Mouse (Mus musculus): ENCODE data around the gene Nabp2.

Gene Nabp2

GRCm38 (mm10) chr10:128411211-128412054 is at the start of gene Nabp2, which contains the start of gene Rnf41:
TSS of gene Nabp2 (minus strand) at chr10:128411492.
TSS of gene Rnf41 (plus strand) at chr10:128411657.
- DNase-seq (ENCODE audit: low read depth, low spot score), result peak; percentile 99

GRCm38 (mm10) chr10:128460270-128460630 is 49.0 kb upstream of the Nabp2 start:
- DNase-seq (ENCODE audit: low read depth, low spot score), result peak; percentile 38

- no peak for DNase-seq (ENCODE audit: low read depth, low spot score)
Observed at GRCm38 (mm10) chr10:128459409-128460269, 48.3 kb upstream of the Nabp2 start.

- no peak for DNase-seq (ENCODE audit: low read depth, low spot score)
Observed at GRCm38 (mm10) chr10:128458719-128459408, 47.6 kb upstream of the Nabp2 start, which contains the start of gene Smarcc2. TSS of gene Smarcc2 (plus strand) at chr10:128459248.

DNA sequence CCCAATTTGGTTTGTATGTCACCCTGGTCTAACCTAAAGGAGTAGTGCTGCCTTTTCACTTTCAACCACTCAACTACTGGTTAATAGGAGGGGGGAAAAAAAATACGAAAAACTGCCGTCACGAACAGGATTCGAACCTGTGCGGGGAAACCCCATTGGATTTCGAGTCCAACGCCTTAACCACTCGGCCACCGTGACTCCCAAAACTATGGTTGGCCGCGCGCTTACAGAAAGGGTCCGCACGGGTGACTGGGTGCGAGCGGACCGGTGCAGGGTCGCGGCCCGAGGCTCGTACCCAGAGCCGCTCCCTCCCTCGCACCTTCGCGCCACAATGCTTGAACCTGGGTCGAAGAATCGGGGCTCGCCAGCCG is 47.0 kb upstream of the Nabp2 start:
- DNase-seq (ENCODE audit: low read depth, low spot score), result peak; percentile 85

GRCm38 (mm10) chr10:128457676-128458075 is 46.4 kb upstream of the Nabp2 start:
- no peak for DNase-seq (ENCODE audit: low read depth, low spot score)

- peak; percentile 89 for DNase-seq (ENCODE audit: low read depth, low spot score)
Observed at GRCm38 (mm10) chr10:128455280-128455679, 44.0 kb upstream of the Nabp2 start.

GRCm38 (mm10) chr10:128454471-128454870 is 43.2 kb upstream of the Nabp2 start:
- no peak for DNase-seq (ENCODE audit: low read depth, low spot score)

GRCm38 (mm10) chr10:128451014-128451413 is 39.7 kb upstream of the Nabp2 start:
- no peak for DNase-seq (ENCODE audit: low read depth, low spot score)

DNA sequence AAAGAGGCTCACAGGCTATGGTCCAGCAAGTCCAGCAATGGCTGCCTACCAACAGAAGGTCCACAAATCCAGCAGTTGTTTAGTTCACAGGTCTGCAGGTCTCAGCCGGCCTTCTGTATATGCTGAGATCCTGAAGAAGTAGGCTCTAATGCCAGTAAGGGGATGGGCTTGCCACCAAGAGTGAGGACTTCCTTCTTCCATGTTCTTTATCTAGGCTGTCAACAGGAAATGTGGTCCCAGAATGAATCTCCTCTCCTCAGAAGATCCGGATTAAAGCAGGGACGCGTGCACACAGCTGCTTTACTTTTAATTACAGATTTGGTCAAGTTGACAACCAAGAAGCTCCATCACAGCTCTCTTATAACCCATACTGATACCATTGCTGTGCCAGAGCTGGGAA is 34.1 kb upstream of the Nabp2 start:
- DNase-seq (ENCODE audit: low read depth, low spot score), result no peak

DNA sequence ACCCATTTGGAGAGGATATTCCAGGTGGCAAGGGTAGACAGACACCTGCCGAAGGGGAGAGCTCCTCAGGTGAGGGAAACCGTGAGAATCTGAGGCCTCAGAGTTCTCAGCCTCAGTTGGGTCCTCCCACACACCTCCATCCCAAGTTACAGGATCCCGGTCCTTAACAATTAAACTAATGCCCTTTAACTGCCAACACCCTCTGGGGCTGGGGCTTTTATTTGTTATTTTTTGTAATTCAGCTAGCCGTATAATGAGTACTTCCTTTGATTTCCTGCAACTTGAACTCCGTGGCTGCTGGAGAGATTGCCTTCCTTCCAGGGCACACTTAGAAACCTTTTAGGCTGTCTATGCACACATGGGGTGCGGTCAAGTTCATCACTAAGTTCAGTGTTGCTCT is 33.1 kb upstream of the Nabp2 start:
- no peak for DNase-seq (ENCODE audit: low read depth, low spot score)

DNA sequence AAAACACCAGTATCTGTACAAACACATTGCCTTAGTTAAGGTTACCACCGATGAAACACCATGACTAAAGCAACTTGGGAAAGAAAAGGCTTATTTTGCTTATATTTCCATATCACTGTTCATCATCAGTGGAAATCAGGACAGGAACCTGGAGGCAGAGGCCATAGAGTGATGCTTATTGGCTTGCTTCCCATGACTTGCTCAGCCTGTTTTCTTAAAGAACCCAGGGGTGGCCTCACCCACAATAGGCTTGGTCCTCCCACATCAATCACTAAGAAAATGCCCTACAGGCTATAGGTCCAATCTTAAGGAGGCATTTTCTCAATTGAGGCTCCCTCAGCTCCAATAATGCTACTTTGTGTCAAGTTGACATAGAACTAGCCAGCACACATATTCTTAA is 31.4 kb upstream of the Nabp2 start:
- no peak for DNase-seq (ENCODE audit: low read depth, low spot score)

DNA sequence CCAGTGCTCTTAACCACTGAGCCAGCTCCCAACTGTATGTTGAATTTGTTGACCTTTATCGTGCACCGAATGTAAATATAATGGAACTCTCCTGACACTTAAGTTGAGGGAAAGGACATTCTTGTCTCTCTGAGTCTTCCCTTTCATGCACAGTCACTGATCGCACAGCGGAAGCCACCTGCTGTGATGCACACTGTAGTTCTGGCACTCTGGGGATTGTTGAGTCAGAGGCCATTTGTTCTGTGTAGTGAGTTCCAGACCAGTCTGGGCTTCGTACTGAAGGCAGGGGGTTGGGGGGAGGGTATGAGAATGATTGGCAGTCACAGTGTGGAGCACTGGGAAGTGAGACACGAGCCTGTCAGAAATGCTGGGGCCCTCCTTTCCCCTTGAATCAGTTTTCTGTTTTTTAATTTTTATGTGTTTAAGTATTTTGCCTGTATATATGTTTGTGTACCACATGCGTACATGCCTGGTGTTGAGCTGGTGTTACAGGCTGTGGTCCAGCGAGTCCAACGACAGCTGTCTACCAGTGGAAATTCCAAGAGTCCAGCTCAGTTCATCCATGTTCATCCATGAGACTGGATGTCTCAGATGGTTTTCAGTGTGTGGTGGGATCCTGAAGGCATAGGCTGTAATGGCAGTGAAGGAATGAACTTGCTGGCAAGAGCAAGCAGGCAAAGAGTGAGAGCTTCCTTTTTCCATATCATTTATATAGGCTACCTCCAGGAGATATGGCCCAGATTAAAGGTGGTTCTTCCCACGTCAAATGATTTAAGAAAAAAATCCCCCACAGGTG is 30.2 kb upstream of the Nabp2 start:
- DNase-seq (ENCODE audit: low read depth, low spot score), result peak; percentile 88

- peak; percentile 67 for DNase-seq (ENCODE audit: low read depth, low spot score)
Observed at GRCm38 (mm10) chr10:128440407-128440806, 29.1 kb upstream of the Nabp2 start.

DNA sequence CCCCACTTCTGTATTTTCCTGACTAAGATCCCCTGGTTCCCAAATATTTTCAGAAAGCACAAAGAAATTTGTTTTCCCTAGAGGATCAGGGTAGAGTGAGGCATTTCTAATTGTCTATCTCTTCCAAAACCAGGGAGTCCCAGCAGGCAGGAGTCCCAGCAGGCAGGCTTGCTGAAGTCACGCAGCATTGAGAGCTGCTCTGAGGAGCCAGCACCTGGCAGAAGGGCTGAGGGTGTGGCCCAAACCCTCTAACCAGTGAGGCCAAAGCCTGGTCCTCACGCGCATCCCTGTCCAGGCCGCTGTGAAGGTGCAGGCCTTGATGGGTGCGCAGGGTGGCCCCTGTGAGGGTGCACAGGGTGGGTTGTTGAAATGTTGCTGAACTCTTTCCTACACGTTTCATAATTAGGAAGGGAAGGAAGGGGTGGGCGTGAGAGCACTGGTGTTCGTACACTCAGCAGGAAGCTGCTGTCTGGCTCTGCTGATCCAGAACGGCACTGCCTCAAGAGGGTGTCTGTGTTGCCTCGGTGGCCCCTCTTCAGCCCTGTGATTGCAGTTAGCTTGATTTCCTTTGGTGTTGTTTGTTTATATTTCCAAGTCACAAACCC is 27.5 kb upstream of the Nabp2 start:
- DNase-seq (ENCODE audit: low read depth, low spot score), result no peak

DNA sequence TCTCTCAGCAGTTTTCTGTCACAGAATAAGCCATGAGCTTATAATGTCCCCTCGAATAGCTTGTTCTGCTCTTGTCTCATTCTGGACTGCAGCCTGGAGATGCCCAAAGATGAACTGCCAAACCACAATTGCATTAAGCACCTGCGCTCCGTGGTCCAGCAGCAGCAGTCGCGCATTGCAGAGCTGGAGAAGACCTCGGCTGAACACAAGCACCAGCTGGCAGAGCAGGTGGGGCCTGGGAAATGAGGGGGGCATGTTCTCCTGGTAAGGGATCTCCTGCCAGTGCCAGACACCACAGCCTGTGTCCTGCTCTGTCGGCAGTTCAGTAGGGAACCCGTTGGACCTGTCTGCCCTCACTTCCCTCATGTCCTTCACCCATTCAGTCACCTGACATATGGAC is 25.1 kb upstream of the Nabp2 start:
- no peak for DNase-seq (ENCODE audit: low read depth, low spot score)

DNA sequence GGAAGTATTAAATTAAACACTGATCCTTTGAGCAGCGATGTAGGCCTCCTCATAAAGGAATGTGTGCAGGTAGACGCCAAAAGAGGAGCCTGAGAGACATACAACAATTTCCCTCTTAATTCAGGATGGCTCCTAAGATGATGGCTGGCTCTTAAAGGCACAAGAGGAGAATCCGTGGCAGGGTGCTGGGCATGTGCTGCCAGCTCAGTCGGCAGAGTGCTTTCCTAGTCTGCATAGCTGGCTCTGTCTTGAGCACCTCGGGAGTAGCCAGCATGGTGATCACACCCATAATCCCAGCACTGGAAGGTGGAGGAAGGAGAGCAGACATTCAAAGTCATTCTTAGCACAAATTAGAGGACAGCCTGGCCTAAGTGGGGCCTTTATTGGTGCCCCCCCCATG is 24.6 kb upstream of the Nabp2 start:
- no peak for DNase-seq (ENCODE audit: low read depth, low spot score)

- no peak for DNase-seq (ENCODE audit: low read depth, low spot score)
Observed at GRCm38 (mm10) chr10:128435186-128435823, 24.0 kb upstream of the Nabp2 start.

- DNase-seq (ENCODE audit: low read depth, low spot score), result no peak
Observed at GRCm38 (mm10) chr10:128434681-128435080, 23.4 kb upstream of the Nabp2 start.

DNA sequence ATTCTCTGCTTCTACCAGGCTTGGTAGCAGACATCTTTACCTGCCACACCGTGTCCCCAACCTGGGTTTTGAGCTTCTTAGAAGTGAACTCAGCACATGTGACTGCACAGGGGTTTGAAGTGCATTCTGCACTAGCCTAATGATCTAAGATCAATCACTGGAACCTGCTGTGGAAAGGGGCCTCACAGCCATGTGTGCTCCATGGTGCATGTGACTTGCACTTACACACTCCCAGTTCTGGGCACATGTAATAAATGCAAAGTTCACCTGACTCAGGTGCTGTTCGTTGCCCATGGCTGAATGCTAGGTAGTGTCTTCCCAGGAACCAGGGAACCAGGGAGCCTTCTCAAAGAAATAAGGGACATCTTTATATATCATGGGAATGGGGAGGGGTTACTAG is 22.1 kb upstream of the Nabp2 start:
- DNase-seq (ENCODE audit: low read depth, low spot score), result no peak
